Mouse (Mus musculus) limb, embryonic 15.5 days (tissue): ENCODE results near the gene Pglyrp2. TPM values are rescaled to one million over a fixed set of nuclear protein-coding genes. Genes with fewer than 3 reads are reported as not detected.

Source experiments
- ATAC-seq: fragments of 200-750 bp; cut with Nextera tagmentation; 2 replicates; pipeline ENCODE4 v1.8.0; 2017; ENCODE audit warnings: low read depth, moderate TSS enrichment; ENCODE audit not compliant: insufficient number of reproducible peaks, low FRiP score, low TSS enrichment
- H3K27ac ChIP-seq: fragments of 300-500 bp; sonication (generic); 2 replicates; pipeline ENCODE4 v1.5.1; 2015; ENCODE audit warnings: moderate library complexity, mild to moderate bottlenecking, inconsistent platforms
- H3K27me3 ChIP-seq: fragments of 300-500 bp; sonication (generic); 2 replicates; pipeline ENCODE4 v1.6.1; 2015; ENCODE audit warnings: inconsistent platforms
- H3K36me3 ChIP-seq: fragments of 300-500 bp; sonication (generic); 2 replicates; pipeline ENCODE4 v1.6.1; 2015; ENCODE audit warnings: inconsistent platforms
- H3K4me1 ChIP-seq: fragments of 300-500 bp; sonication (generic); 2 replicates; pipeline ENCODE4 v1.6.1; 2015; ENCODE audit warnings: inconsistent platforms
- H3K4me2 ChIP-seq: fragments of 300-500 bp; sonication (generic); 2 replicates; pipeline ENCODE4 v1.6.1; 2015; ENCODE audit warnings: mild to moderate bottlenecking, inconsistent platforms
- H3K4me3 ChIP-seq: fragments of 300-500 bp; sonication (generic); 2 replicates; pipeline ENCODE4 v1.5.1; 2015; ENCODE audit warnings: mild to moderate bottlenecking, inconsistent platforms
- H3K9ac ChIP-seq: fragments of 300-500 bp; sonication (generic); 2 replicates; pipeline ENCODE4 v1.6.1; 2015; ENCODE audit warnings: inconsistent platforms
- H3K9me3 ChIP-seq: fragments of 300-500 bp; sonication (generic); 2 replicates; pipeline ENCODE4 v1.6.1; 2016; ENCODE audit warnings: inconsistent platforms
- WGBS: fragments of 180-500 bp; shearing (Covaris S2); methylation state at CpG from one replicate; pipeline ENCODE4 v1.1.7; 2015; 5-methylcytosine and 5-hydroxymethylcytosine counted together
- microRNA-seq: library from miRNA; unstranded; fragments of <30 nt; microRNA quantifications from one replicate; pipeline ENCODE4, GENCODE M21; 2016
- polyA plus RNA-seq: library from polyadenylated mRNA; unstranded; fragments of >200 nt; fragmentation: Nextera tagmentation; extraction: Ambion mirVana; gene quantifications from 2 replicates; pipeline ENCODE4 v1.2.1, GENCODE M21; 2015

The Pglyrp2 gene
- polyA plus RNA-seq, 1 experiment from 2014 or later, result 0.26 TPM

- WGBS, result 74% methylated on average over 15 of the region's 15 CpGs
- no peaks in the 10 kb centered on the region for H3K4me1 ChIP-seq
- H3K4me3 ChIP-seq, result no peak overlapping the region
- H3K9ac ChIP-seq, result no peak overlapping the region
- H3K27ac ChIP-seq, result no peak overlapping the region
- H3K4me2 ChIP-seq, result no peak overlapping the region
- no peaks in the 10 kb centered on the region for H3K9me3 ChIP-seq
- H3K36me3 ChIP-seq, result peaks cover 41% of the 10 kb centered on the region
- ATAC-seq, result no peak
- no peaks in the 10 kb centered on the region for H3K27me3 ChIP-seq
Observed at GRCm38 (mm10) chr17:32376475-32376874, 47.5 kb downstream of the Pglyrp2 start.

- Histone ChIP-seq H3K4me2 (peak overlapping the region; percentile 39), H3K27me3 (no peaks in the 10 kb centered on the region), H3K27ac (peak overlapping the region; percentile 11; the same call in 1 of the 2 replicates), H3K36me3 (peaks cover 5% of the 10 kb centered on the region; the same call in 1 of the 2 replicates), H3K4me1 (peaks cover 13% of the 10 kb centered on the region), H3K9me3 (no peaks in the 10 kb centered on the region), H3K9ac (no peak overlapping the region), H3K4me3 (peak overlapping the region; percentile 33)
- WGBS, result 18% methylated on average over 12 of the region's 17 CpGs
- no peak for ATAC-seq
Observed at GRCm38 (mm10) chr17:32368991-32369578, 54.9 kb downstream of the Pglyrp2 start.

- Histone ChIP-seq H3K27me3 (no peaks in the 10 kb centered on the region), H3K4me1 (peaks cover 22% of the 10 kb centered on the region), H3K36me3 (peaks cover 5% of the 10 kb centered on the region; the same call in 1 of the 2 replicates), H3K27ac (no peak overlapping the region), H3K4me3 (no peak overlapping the region), H3K4me2 (no peak overlapping the region), H3K9ac (no peak overlapping the region), H3K9me3 (no peaks in the 10 kb centered on the region)
- ATAC-seq, result no peak
- WGBS, result 91% methylated on average over 11 of the region's 11 CpGs
Observed at GRCm38 (mm10) chr17:32367706-32368105, 56.3 kb downstream of the Pglyrp2 start.

- H3K9me3 ChIP-seq, result no peaks in the 10 kb centered on the region
- no peak for ATAC-seq
- H3K27me3 ChIP-seq, result no peaks in the 10 kb centered on the region
- H3K9ac ChIP-seq, result no peak overlapping the region
- peaks cover 34% of the 10 kb centered on the region for H3K4me1 ChIP-seq
- H3K4me2 ChIP-seq, result no peak overlapping the region
- H3K4me3 ChIP-seq, result no peak overlapping the region
- peaks cover 21% of the 10 kb centered on the region for H3K36me3 ChIP-seq
- peak overlapping the region; percentile 81; the same call in 1 of the 2 replicates for H3K27ac ChIP-seq
- 79% methylated on average over 1 of the region's 1 CpGs for WGBS
Observed at GRCm38 (mm10) chr17:32365296-32365695, 58.7 kb downstream of the Pglyrp2 start.

GRCm38 (mm10) chr17:32364850-32365249 is 59.1 kb downstream of the Pglyrp2 start:
- 0 out of 2 replicates have a peak overlapping the region, but pooled peaks have one; percentile 94 for H3K9ac ChIP-seq
- H3K36me3 ChIP-seq, result peaks cover 25% of the 10 kb centered on the region
- peak overlapping the region; percentile 94 for H3K4me3 ChIP-seq
- no peaks in the 10 kb centered on the region for H3K9me3 ChIP-seq
- H3K4me2 ChIP-seq, result peak overlapping the region; percentile 54
- peak overlapping the region; percentile 81 for H3K27ac ChIP-seq
- 45% methylated on average over 5 of the region's 5 CpGs for WGBS
- no peak for ATAC-seq
- no peaks in the 10 kb centered on the region for H3K27me3 ChIP-seq
- peaks cover 34% of the 10 kb centered on the region for H3K4me1 ChIP-seq

- Histone ChIP-seq H3K4me3 (peak overlapping the region; percentile 94), H3K27ac (peak overlapping the region; percentile 81), H3K4me1 (peaks cover 34% of the 10 kb centered on the region), H3K4me2 (peak overlapping the region; percentile 54), H3K9me3 (no peaks in the 10 kb centered on the region), H3K27me3 (no peaks in the 10 kb centered on the region), H3K36me3 (peaks cover 30% of the 10 kb centered on the region), H3K9ac (peak overlapping the region; percentile 94)
- peak; percentile 88 for ATAC-seq
- WGBS, result under 1% methylated on average over 46 of the region's 47 CpGs
Observed at GRCm38 (mm10) chr17:32364331-32364730, 59.6 kb downstream of the Pglyrp2 start.

GRCm38 (mm10) chr17:32363821-32364301 is 60.1 kb downstream of the Pglyrp2 start:
- under 1% methylated on average over 23 of the region's 50 CpGs for WGBS
- Histone ChIP-seq H3K27ac (peak overlapping the region; percentile 81), H3K4me1 (peaks cover 32% of the 10 kb centered on the region), H3K4me3 (peak overlapping the region; percentile 94), H3K9ac (peak overlapping the region; percentile 94), H3K9me3 (no peaks in the 10 kb centered on the region), H3K27me3 (no peaks in the 10 kb centered on the region), H3K4me2 (peak overlapping the region; percentile 72), H3K36me3 (peaks cover 35% of the 10 kb centered on the region)
- ATAC-seq, result 0 out of 2 replicates have a peak, but pooled peaks have one; percentile 20

- no peak overlapping the region for H3K27ac ChIP-seq
- H3K4me1 ChIP-seq, result peaks cover 31% of the 10 kb centered on the region
- 80% methylated on average over 4 of the region's 4 CpGs for WGBS
- H3K4me3 ChIP-seq, result 0 out of 2 replicates have a peak overlapping the region, but pooled peaks have one; percentile 2
- H3K9ac ChIP-seq, result no peak overlapping the region
- ATAC-seq, result no peak
- peak overlapping the region; percentile 72 for H3K4me2 ChIP-seq
- H3K27me3 ChIP-seq, result no peaks in the 10 kb centered on the region
- H3K9me3 ChIP-seq, result no peaks in the 10 kb centered on the region
- H3K36me3 ChIP-seq, result peaks cover 47% of the 10 kb centered on the region
Observed at GRCm38 (mm10) chr17:32362686-32363085, 61.3 kb downstream of the Pglyrp2 start.

Small RNAs within 50 kb of the gene (microRNA-seq; reads per million reads assigned to microRNA genes)
- gene Gm22201, result not detected

Other genes with a start within 250 kb of the Pglyrp2 start
- gene Ephx3, start 234.6 kb downstream of the Pglyrp2 start, polyA plus RNA-seq, result 19.0 and 20.6 TPM in 2 replicates
- gene Brd4, start 139.4 kb downstream of the Pglyrp2 start, polyA plus RNA-seq, result 78.1 and 81.6 TPM in 2 replicates
- 93.1 and 94.6 TPM in 2 replicates for gene Akap8, start 102.9 kb downstream of the Pglyrp2 start, polyA plus RNA-seq
- 85.1 and 88.6 TPM in 2 replicates for gene Akap8l, start 73.6 kb downstream of the Pglyrp2 start, polyA plus RNA-seq
- 21.6 TPM in 2 replicates for gene Wiz, start 34.7 kb downstream of the Pglyrp2 start, polyA plus RNA-seq
- gene Rasal3, start 20.6 kb downstream of the Pglyrp2 start, polyA plus RNA-seq, result 2.1 and 2.6 TPM in 2 replicates
- gene Cyp4f39, start 28.6 kb upstream of the Pglyrp2 start, polyA plus RNA-seq, result 51.7 and 53.4 TPM in 2 replicates
- 12.6 and 12.9 TPM in 2 replicates for gene Cyp4f17, start 81.9 kb upstream of the Pglyrp2 start, polyA plus RNA-seq
- gene Cyp4f16, start 112.4 kb upstream of the Pglyrp2 start, polyA plus RNA-seq, result 19.7 and 20.9 TPM in 2 replicates
- not detected in 2 replicates for gene Cyp4f37, start 197.1 kb upstream of the Pglyrp2 start, polyA plus RNA-seq
- not detected in 2 replicates for gene Cyp4f40, start 234.7 kb upstream of the Pglyrp2 start, polyA plus RNA-seq